Mouse (Mus musculus): ENCODE data around the gene Ndufc1. TPM values are rescaled to one million over a fixed set of nuclear protein-coding genes. Genes with fewer than 3 reads are reported as not detected.
"Not testable (repeated sequence)": the region's sequence is repeated elsewhere in the genome, so short reads cannot be mapped to it uniquely, and the experiment has no call there.

Gene Ndufc1
- polyA plus RNA-seq, 1 experiment from 2014 or later: 652 TPM

- TF ChIP-seq CTCF (IDR thresholded peaks at IDR 0.05): no peak
- peak; percentile 88 for DNase-seq (ENCODE audit: low read depth, low spot score)
- peak; percentile 91 for ATAC-seq
- in situ Hi-C loops (cut with MboI; ENCODE audit: low pct_unique_long_range_greater_than_20kb): no loop called here
- CTCF ChIA-PET: interaction anchor here (10.2 kb wide), 1 partner anchor 42 kb away, joined by 89 read pairs; no protein-coding TSS in a partner anchor
- H3K27me3 ChIP-seq: no peaks in the 10 kb centered on the region
- POLR2A ChIA-PET: interaction anchor here (0.7 kb wide), 1 partner anchor 11 kb away, joined by 3 read pairs; no protein-coding TSS in a partner anchor
Observed at GRCm38 (mm10) chr3:51415098-51416072, 6.6 kb upstream of the Ndufc1 start, which contains the start of gene Naa15. Gene Naa15, plus strand, starts transcription at chr3:51415148.

GRCm38 (mm10) chr3:51413276-51413675 lies 4.5 kb upstream of the Ndufc1 start:
- no peak for TF ChIP-seq CTCF (IDR thresholded peaks at IDR 0.05)
- POLR2A ChIA-PET: no interaction called here
- CTCF ChIA-PET: interaction anchor here (0.9 to 10.2 kb wide), 5 partner anchors 10 to 107 kb away, joined by 3 to 89 read pairs (median 3); partner anchors contain the start of gene Mgarp
- DNase-seq (ENCODE audit: low read depth, low spot score): no peak
- in situ Hi-C loops (cut with MboI; ENCODE audit: low pct_unique_long_range_greater_than_20kb): loop anchor here (5.0 kb wide), 1 partner anchor 36 kb away; no protein-coding TSS in a partner anchor
- no peaks in the 10 kb centered on the region for H3K27me3 ChIP-seq
- no peak for ATAC-seq

- CTCF ChIA-PET: interaction anchor here (0.9 to 10.2 kb wide), 6 partner anchors 10 to 68 kb away, joined by 3 to 89 read pairs (median 5); partner anchors contain the start of gene Mgarp
- DNase-seq (ENCODE audit: low read depth, low spot score) (no peak), ATAC-seq (no peak)
- no peaks in the 10 kb centered on the region for H3K27me3 ChIP-seq
- POLR2A ChIA-PET: no interaction called here
- in situ Hi-C loops (cut with MboI; ENCODE audit: low pct_unique_long_range_greater_than_20kb): loop anchor here (5.0 kb wide), 1 partner anchor 35 kb away; no protein-coding TSS in a partner anchor
- TF ChIP-seq CTCF (IDR thresholded peaks at IDR 0.05): no peak
Observed at GRCm38 (mm10) chr3:51412457-51412856, 3.7 kb upstream of the Ndufc1 start.

GRCm38 (mm10) chr3:51407870-51408560 lies 773 bp downstream of the Ndufc1 start:
- no peak for TF ChIP-seq CTCF (IDR thresholded peaks at IDR 0.05)
- ChIA-PET POLR2A (interaction anchor here (0.6 to 1.6 kb wide), 11 partner anchors 10 to 113 kb away, joined by 3 to 6 read pairs (median 3); no protein-coding TSS in a partner anchor), CTCF (interaction anchor here (0.7 to 10.2 kb wide), 12 partner anchors 9 to 174 kb away, joined by 3 to 89 read pairs (median 6); partner anchors contain the start of gene Mgarp)
- H3K27me3 ChIP-seq: no peaks in the 10 kb centered on the region
- in situ Hi-C loops (cut with MboI; ENCODE audit: low pct_unique_long_range_greater_than_20kb): no loop called here
- ATAC-seq (peak; percentile 19), DNase-seq (ENCODE audit: low read depth, low spot score) (no peak)

GRCm38 (mm10) chr3:51402628-51403027 lies 6.2 kb downstream of the Ndufc1 start:
- DNase-seq (ENCODE audit: low read depth, low spot score) (no peak), ATAC-seq (no peak)
- CTCF ChIA-PET: interaction anchor here (1.4 to 1.6 kb wide), 2 partner anchors 10 kb away, joined by 4 to 7 read pairs; no protein-coding TSS in a partner anchor
- H3K27me3 ChIP-seq: no peaks in the 10 kb centered on the region
- POLR2A ChIA-PET: interaction anchor here (0.6 to 1.0 kb wide), 3 partner anchors 10 to 1902 kb away, joined by 3 to 4 read pairs (median 3); no protein-coding TSS in a partner anchor
- in situ Hi-C loops (cut with MboI; ENCODE audit: low pct_unique_long_range_greater_than_20kb): no loop called here
- no peak for TF ChIP-seq CTCF (IDR thresholded peaks at IDR 0.05)

- ChIA-PET CTCF (interaction anchor here (1.4 to 1.6 kb wide), 2 partner anchors 9 to 10 kb away, joined by 4 to 7 read pairs; no protein-coding TSS in a partner anchor), POLR2A (interaction anchor here (0.6 kb wide), 2 partner anchors 11 to 1707 kb away, joined by 3 to 4 read pairs; no protein-coding TSS in a partner anchor)
- TF ChIP-seq CTCF (IDR thresholded peaks at IDR 0.05): peak; percentile 59
- ATAC-seq; H3K27me3 ChIP-seq; DNase-seq (ENCODE audit: low read depth, low spot score); in situ Hi-C loops (cut with MboI; ENCODE audit: low pct_unique_long_range_greater_than_20kb): not testable (repeated sequence)
Observed at GRCm38 (mm10) chr3:51402054-51402453, 6.7 kb downstream of the Ndufc1 start.

GRCm38 (mm10) chr3:51400682-51401081 lies 8.1 kb downstream of the Ndufc1 start:
- ChIA-PET POLR2A (no interaction called here), CTCF (interaction anchor here (1.0 to 3.7 kb wide), 4 partner anchors 9 to 47 kb away, joined by 3 to 21 read pairs (median 4); partner anchors contain the start of gene Ndufc1)
- no peaks in the 10 kb centered on the region for H3K27me3 ChIP-seq
- TF ChIP-seq CTCF (IDR thresholded peaks at IDR 0.05): no peak
- ATAC-seq (no peak), DNase-seq (ENCODE audit: low read depth, low spot score) (no peak)
- in situ Hi-C loops (cut with MboI; ENCODE audit: low pct_unique_long_range_greater_than_20kb): no loop called here

- CTCF ChIA-PET: interaction anchor here (0.7 to 3.7 kb wide), 5 partner anchors 9 to 46 kb away, joined by 3 to 21 read pairs (median 4); partner anchors contain the start of gene Ndufc1
- H3K27me3 ChIP-seq: no peaks in the 10 kb centered on the region
- POLR2A ChIA-PET: no interaction called here
- DNase-seq (ENCODE audit: low read depth, low spot score) (no peak), ATAC-seq (no peak)
- no peak for TF ChIP-seq CTCF (IDR thresholded peaks at IDR 0.05)
- in situ Hi-C loops (cut with MboI; ENCODE audit: low pct_unique_long_range_greater_than_20kb): no loop called here
Observed at GRCm38 (mm10) chr3:51399531-51399930, 9.3 kb downstream of the Ndufc1 start.

- ChIA-PET CTCF (interaction anchor here (1.7 to 3.7 kb wide), 3 partner anchors 9 to 22 kb away, joined by 3 to 21 read pairs (median 4); partner anchors contain the start of gene Ndufc1), POLR2A (interaction anchor here (0.7 kb wide), 1 partner anchor 258 kb away, joined by 3 read pairs; no protein-coding TSS in a partner anchor)
- no peak for TF ChIP-seq CTCF (IDR thresholded peaks at IDR 0.05)
- ATAC-seq (no peak), DNase-seq (ENCODE audit: low read depth, low spot score) (no peak)
- in situ Hi-C loops (cut with MboI; ENCODE audit: low pct_unique_long_range_greater_than_20kb): no loop called here
- no peaks in the 10 kb centered on the region for H3K27me3 ChIP-seq
Observed at GRCm38 (mm10) chr3:51398667-51399066, 10.1 kb downstream of the Ndufc1 start.
